In the genomic region with DNA sequence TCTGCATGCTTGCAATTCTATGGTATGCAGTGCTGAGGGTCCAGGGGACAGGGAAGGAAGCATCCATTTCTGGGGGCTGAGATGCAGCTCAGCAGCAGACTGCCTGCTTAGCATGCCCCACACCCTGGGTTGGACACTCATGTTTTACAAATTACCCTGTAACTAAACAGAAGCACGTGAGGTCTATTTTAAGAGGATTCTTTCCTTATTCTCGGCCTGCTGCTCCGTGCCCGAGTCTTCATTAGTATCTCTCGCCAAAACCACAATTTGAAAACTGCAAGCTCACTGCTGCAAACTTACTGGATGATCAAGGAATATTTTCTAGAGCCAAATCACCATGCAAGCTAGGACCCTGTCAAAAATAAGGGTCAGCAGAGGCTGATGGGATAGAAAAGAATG, we compare ENCODE assay signal across 15 mouse cellular contexts. TPM values are rescaled to one million over a fixed set of nuclear protein-coding genes. Genes with fewer than 3 reads are reported as not detected.
A peak's percentile ranks its signal among the peaks of the same experiment; 100 is the strongest.
DNase-seq lines count a peak whose midpoint lies in the region; ATAC-seq and TF ChIP-seq lines count a peak whose summit lies in the region.
"Had no signal": no experiment of that assay in that cellular context is flagged by ENCODE, and none has a peak within 500 bp of the region (broad histone marks: within the 10 kb centered on the region; RNA-seq: fewer than 3 reads in every experiment).

No protein-coding gene starts in this region.

- intact Hi-C loops in left cerebral cortex, postnatal 10 days (cut with DNase I), result no loop called here

- no peak for TF ChIP-seq EP300 in ES-Bruce4 (IDR thresholded peaks at IDR 0.05; ENCODE audit: insufficient read depth, low read depth, low read length)
- TF ChIP-seq EP300 in liver, embryonic 14.5 days (IDR thresholded peaks at IDR 0.05; ENCODE audit: low read depth), result no peak

- 71% methylated on average over 5 of the region's 5 CpGs for WGBS in hindbrain, embryonic 12.5 days
- 86% methylated on average over 5 of the region's 5 CpGs for WGBS in hindbrain, embryonic 11.5 days
- 9% methylated on average over 5 of the region's 5 CpGs for WGBS in liver, embryonic 14.5 days (ENCODE audit: insufficient replicate concordance)

- no peaks in the 10 kb centered on the region for H3K36me3 ChIP-seq in hindbrain, embryonic 12.5 days
- no peaks in the 10 kb centered on the region for H3K36me3 ChIP-seq in hindbrain, embryonic 11.5 days (ENCODE audit: control insufficient read depth, insufficient read depth, low read length)
- H3K36me3 ChIP-seq in ES-Bruce4 (ENCODE audit: control insufficient read depth, insufficient read depth, low read length, poor library complexity, severe bottlenecking), result no peaks in the 10 kb centered on the region
- H3K36me3 ChIP-seq in liver, embryonic 14.5 days (replicated peaks; ENCODE audit: control insufficient read depth, insufficient read depth, low read depth), result no peaks in the 10 kb centered on the region
- H3K36me3 ChIP-seq: heart, embryonic 12.5 days; neural tube, embryonic 12.5 days had no signal

- H3K27me3 ChIP-seq in hindbrain, embryonic 12.5 days, result no peaks in the 10 kb centered on the region
- no peaks in the 10 kb centered on the region for H3K27me3 ChIP-seq in hindbrain, embryonic 11.5 days (ENCODE audit: control insufficient read depth, insufficient read depth, low read length)
- no peaks in the 10 kb centered on the region for H3K27me3 ChIP-seq in ES-Bruce4 (ENCODE audit: control insufficient read depth, insufficient read depth, low read length, poor library complexity, severe bottlenecking)
- H3K27me3 ChIP-seq in liver, embryonic 14.5 days (ENCODE audit: control insufficient read depth, insufficient read depth, low read length), result no peaks in the 10 kb centered on the region
- H3K27me3 ChIP-seq: heart, embryonic 12.5 days; neural tube, embryonic 12.5 days had no signal

- no peak overlapping the region for H3K4me2 ChIP-seq in hindbrain, embryonic 12.5 days (replicated peaks)
- H3K4me2 ChIP-seq in hindbrain, embryonic 11.5 days (replicated peaks; ENCODE audit: low read depth, low read length), result no peak overlapping the region
- peak overlapping the region; percentile 18; the same call in 1 of the 2 replicates for H3K4me2 ChIP-seq in liver, embryonic 14.5 days (ENCODE audit: low read depth)
- H3K4me2 ChIP-seq: heart, embryonic 12.5 days; neural tube, embryonic 12.5 days had no signal

- no peak for ATAC-seq in hindbrain, embryonic 12.5 days (ENCODE audit: low FRiP score)
- ATAC-seq in hindbrain, embryonic 11.5 days (ENCODE audit: low FRiP score), result no peak
- no peak for ATAC-seq in liver, embryonic 14.5 days (ENCODE audit: insufficient read depth)
- ATAC-seq: lung, postnatal 0 days had no signal

- H3K27ac ChIP-seq in hindbrain, embryonic 12.5 days, result 0 out of 2 replicates have a peak overlapping the region, but pooled peaks have one; percentile 5
- H3K27ac ChIP-seq in hindbrain, embryonic 11.5 days (ENCODE audit: low read depth, low read length), result no peak overlapping the region
- H3K27ac ChIP-seq in ES-Bruce4 (ENCODE audit: insufficient read depth, low read length), result peak overlapping the region; percentile 46
- H3K27ac ChIP-seq in liver, embryonic 14.5 days, result peak overlapping the region; percentile 46; the same call in 1 of the 2 replicates
- H3K27ac ChIP-seq: neural tube, embryonic 12.5 days had no signal

- no peak overlapping the region for H3K4me3 ChIP-seq in hindbrain, embryonic 12.5 days
- H3K4me3 ChIP-seq in hindbrain, embryonic 11.5 days (ENCODE audit: low read depth, low read length), result no peak overlapping the region
- H3K4me3 ChIP-seq in ES-Bruce4 (ENCODE audit: low read depth, low read length), result no peak overlapping the region
- no peak overlapping the region for H3K4me3 ChIP-seq in liver, embryonic 14.5 days (ENCODE audit: insufficient read depth in 1 of 2, low read depth in 2 of 2, low read length in 2 of 2)
- H3K4me3 ChIP-seq: heart, embryonic 12.5 days; neural tube, embryonic 12.5 days had no signal

- no peak overlapping the region for H3K9ac ChIP-seq in hindbrain, embryonic 12.5 days
- H3K9ac ChIP-seq in hindbrain, embryonic 11.5 days (ENCODE audit: low read depth, low read length), result no peak overlapping the region
- H3K9ac ChIP-seq in ES-Bruce4 (ENCODE audit: low read depth, poor library complexity, severe bottlenecking), result no peak overlapping the region
- peak overlapping the region; percentile 12; the same call in 1 of the 2 replicates for H3K9ac ChIP-seq in liver, embryonic 14.5 days (replicated peaks)
- H3K9ac ChIP-seq: heart, embryonic 12.5 days; neural tube, embryonic 12.5 days had no signal

- DNase-seq in hindbrain, embryonic 11.5 days (ENCODE audit: low spot score), result no peak
- DNase-seq in brain, embryonic 14.5 days (ENCODE audit: low read depth), result peak; percentile 49
- DNase-seq in liver, embryonic 14.5 days (ENCODE audit: low read depth in 3 of 3, low spot score in 3 of 3), result no peak
- DNase-seq in urinary bladder, adult 18-20 months (ENCODE audit: low spot score in 2 of 2), result no peak
- DNase-seq in left cerebral cortex, postnatal 10 days (ENCODE audit: extremely low spot score in 1 of 2, low spot score in 2 of 2), result no peak
- DNase-seq in cerebellum, adult 8-10 months, result no peak
- DNase-seq: adrenal gland, postnatal 10 days; cerebellum, postnatal 10 days; kidney, adult 11 months; right cerebral cortex, postnatal 4 days had no signal

- 0 out of 2 replicates have a peak, but pooled peaks cover 2% of the 10 kb centered on the region for H3K9me3 ChIP-seq in hindbrain, embryonic 12.5 days (replicated peaks)
- H3K9me3 ChIP-seq in hindbrain, embryonic 11.5 days (ENCODE audit: control insufficient read depth, low read length), result no peaks in the 10 kb centered on the region
- no peaks in the 10 kb centered on the region for H3K9me3 ChIP-seq in ES-Bruce4 (replicated peaks; ENCODE audit: control insufficient read depth, insufficient read depth, low read length, poor library complexity, severe bottlenecking)
- H3K9me3 ChIP-seq in liver, embryonic 14.5 days (ENCODE audit: control insufficient read depth, low read length), result no peaks in the 10 kb centered on the region
- H3K9me3 ChIP-seq: neural tube, embryonic 12.5 days had no signal

- no peak for TF ChIP-seq POLR2A in ES-Bruce4 (IDR thresholded peaks at IDR 0.05; ENCODE audit: insufficient read depth, low read length)
- no peak for TF ChIP-seq POLR2A in brain, embryonic 14.5 days (IDR thresholded peaks at IDR 0.05; ENCODE audit: borderline replicate concordance, extremely low read depth, insufficient read depth, insufficient read length, poor library complexity, severe bottlenecking)

- no peak for TF ChIP-seq CTCF in ES-Bruce4 (IDR thresholded peaks at IDR 0.05; ENCODE audit: low read depth, low read length)
- TF ChIP-seq CTCF in brain, embryonic 14.5 days (IDR thresholded peaks at IDR 0.05; ENCODE audit: borderline replicate concordance, extremely low read depth, insufficient read depth, insufficient read length), result no peak
- no peak for TF ChIP-seq CTCF in liver, embryonic 14.5 days (IDR thresholded peaks at IDR 0.05; ENCODE audit: low read depth)

- peaks cover 14% of the 10 kb centered on the region for H3K4me1 ChIP-seq in hindbrain, embryonic 12.5 days
- no peaks in the 10 kb centered on the region for H3K4me1 ChIP-seq in hindbrain, embryonic 11.5 days (replicated peaks; ENCODE audit: control insufficient read depth, insufficient read depth, low read length)
- peaks cover 4% of the 10 kb centered on the region for H3K4me1 ChIP-seq in ES-Bruce4 (ENCODE audit: control insufficient read depth, insufficient read depth, low read length)
- H3K4me1 ChIP-seq in liver, embryonic 14.5 days (replicated peaks; ENCODE audit: control insufficient read depth in 2 of 2, insufficient read depth in 2 of 2, low read length in 1 of 2), result peaks cover 14 to 29% of the 10 kb centered on the region in 2 experiments

RNA-seq across cellular contexts. Expression of gene Pitpnc1, which starts 48.1 kb away (rescaled TPM):
- polyA plus RNA-seq in hindbrain, embryonic 12.5 days (2016; fragmentation: Nextera tagmentation; extraction: Ambion mirVana), result 36.5 and 37.1 TPM in 2 replicates
- 26.8 and 32.3 TPM in 2 replicates for polyA plus RNA-seq in hindbrain, embryonic 11.5 days (2014; fragmentation: Nextera tagmentation; extraction: Ambion mirVana)
- 25.4 and 27.1 TPM in 2 replicates for polyA plus RNA-seq in ES-Bruce4 (2011; ENCODE audit: insufficient read depth, insufficient read length, low read depth, missing spikeins)
- 23.9 and 30.2 TPM in 2 replicates for polyA plus RNA-seq in brain, embryonic 14.5 days (2012; rRNA removed)
- polyA plus RNA-seq in liver, embryonic 14.5 days (2012; rRNA removed), result 2.7 and 3.0 TPM in 2 replicates
- 5.8 and 6.7 TPM in 2 replicates for polyA plus RNA-seq in liver, embryonic 14.5 days (2014; fragmentation: Nextera tagmentation; extraction: Ambion mirVana)
- 10 to 100 TPM; 76.1 to 83.2 TPM for total RNA-seq in left cerebral cortex, postnatal 10 days (2021)

RNA-seq across cellular contexts. Expression of gene Psmd12, which starts 56.9 kb away (rescaled TPM):
- 172 and 177 TPM in 2 replicates for polyA plus RNA-seq in hindbrain, embryonic 12.5 days (2016; fragmentation: Nextera tagmentation; extraction: Ambion mirVana)
- 224 and 230 TPM in 2 replicates for polyA plus RNA-seq in hindbrain, embryonic 11.5 days (2014; fragmentation: Nextera tagmentation; extraction: Ambion mirVana)
- polyA plus RNA-seq in ES-Bruce4 (2011; ENCODE audit: insufficient read depth, insufficient read length, low read depth, missing spikeins), result 155 and 167 TPM in 2 replicates
- 57.9 and 63.5 TPM in 2 replicates for polyA plus RNA-seq in brain, embryonic 14.5 days (2012; rRNA removed)
- polyA plus RNA-seq in liver, embryonic 14.5 days (2012; rRNA removed), result 22.3 and 45.6 TPM in 2 replicates
- 103 and 105 TPM in 2 replicates for polyA plus RNA-seq in liver, embryonic 14.5 days (2014; fragmentation: Nextera tagmentation; extraction: Ambion mirVana)
- 10 to 100 TPM; 78.1 to 82.1 TPM for total RNA-seq in left cerebral cortex, postnatal 10 days (2021)
